ENCODE assay signal across 8 mouse cellular contexts in the genomic region with DNA sequence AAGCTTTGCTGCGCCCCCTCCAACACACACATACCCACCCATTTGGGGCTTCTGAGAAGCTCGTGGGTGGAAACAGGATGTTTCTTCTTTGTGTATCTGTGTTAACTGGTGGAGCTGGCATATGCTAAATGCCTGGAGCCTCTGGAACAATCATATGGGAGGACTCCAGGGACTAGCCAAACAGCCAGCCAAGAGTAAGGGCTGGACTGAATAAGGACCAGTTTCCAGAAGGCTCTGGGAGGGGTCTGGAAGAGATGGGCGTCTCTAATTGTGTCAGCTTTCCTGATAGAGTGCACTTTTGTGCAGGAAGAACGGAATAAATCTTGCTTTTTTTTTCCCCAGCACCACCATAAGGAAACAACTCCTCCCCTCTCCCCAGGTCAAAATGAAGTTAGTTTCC. TPM values are rescaled to one million over a fixed set of nuclear protein-coding genes. Genes with fewer than 3 reads are reported as not detected.
DNase-seq lines count a peak whose midpoint lies in the region; ATAC-seq and TF ChIP-seq lines count a peak whose summit lies in the region.

No protein-coding gene starts in this region.

- intact Hi-C loops in heart, postnatal 14 days (cut with DNase I), result loop anchor here (5.0 kb wide), 1 partner anchor 507 kb away; no protein-coding TSS in a partner anchor

- H3K79me2 ChIP-seq in macrophage (ENCODE audit: inconsistent target), result no peaks in the 10 kb centered on the region

- no peak overlapping the region for H3K27ac ChIP-seq in heart, embryonic 11.5 days (ENCODE audit: low read depth, low read length)
- 0 out of 2 replicates have a peak overlapping the region, but pooled peaks have one; percentile 36 for H3K27ac ChIP-seq in hindbrain, embryonic 11.5 days (ENCODE audit: low read depth, low read length)
- no peak overlapping the region for H3K27ac ChIP-seq in macrophage

- peaks cover 25% of the 10 kb centered on the region for H3K4me1 ChIP-seq in heart, embryonic 11.5 days (ENCODE audit: control insufficient read depth, insufficient read depth, low read length)
- peaks cover 72% of the 10 kb centered on the region for H3K4me1 ChIP-seq in E14TG2a.4 (replicated peaks; ENCODE audit: low read depth, low read length)
- H3K4me1 ChIP-seq in hindbrain, embryonic 11.5 days (replicated peaks; ENCODE audit: control insufficient read depth, insufficient read depth, low read length), result peaks cover 4% of the 10 kb centered on the region

- no peaks in the 10 kb centered on the region for H3K36me3 ChIP-seq in heart, embryonic 11.5 days (ENCODE audit: control insufficient read depth, insufficient read depth, low read length)
- H3K36me3 ChIP-seq in E14TG2a.4 (ENCODE audit: insufficient read depth, low read length) (peaks cover 4% of the 10 kb centered on the region; the same call in 1 of the 2 replicates), macrophage (ENCODE audit: inconsistent target) (no peaks in the 10 kb centered on the region)
- no peaks in the 10 kb centered on the region for H3K36me3 ChIP-seq in hindbrain, embryonic 11.5 days (ENCODE audit: control insufficient read depth, insufficient read depth, low read length)

- peak overlapping the region; percentile 36 for H3K4me3 ChIP-seq in heart, embryonic 11.5 days (ENCODE audit: low read depth, low read length)
- H3K4me3 ChIP-seq in E14TG2a.4 (replicated peaks; ENCODE audit: low read length) (peak overlapping the region; percentile 56), macrophage (ENCODE audit: inconsistent target) (peak overlapping the region; percentile 8; the same call in 1 of the 2 replicates)
- H3K4me3 ChIP-seq in hindbrain, embryonic 11.5 days (ENCODE audit: low read depth, low read length), result peak overlapping the region; percentile 12

- ATAC-seq in heart, embryonic 11.5 days (replicated peaks; ENCODE audit: insufficient number of reproducible peaks, low FRiP score, low TSS enrichment), result no peak
- peak; percentile 46 for ATAC-seq in hindbrain, embryonic 11.5 days (ENCODE audit: low FRiP score)

- H3K9ac ChIP-seq in heart, embryonic 11.5 days (ENCODE audit: low read depth, low read length), result peak overlapping the region; percentile 2; the same call in 1 of the 2 replicates
- H3K9ac ChIP-seq in hindbrain, embryonic 11.5 days (ENCODE audit: low read depth, low read length), result peak overlapping the region; percentile 7; the same call in 1 of the 2 replicates

- DNase-seq in heart, postnatal 14 days, result no peak
- DNase-seq in hindbrain, embryonic 11.5 days (ENCODE audit: low spot score), result no peak
- no peak for DNase-seq in cerebellum, postnatal 36 days
- DNase-seq in adrenal gland, postnatal 14 days, result no peak
- no peak for DNase-seq in right cerebral cortex, postnatal 4 days

- peak overlapping the region; percentile 63 for H3K4me2 ChIP-seq in heart, embryonic 11.5 days
- peak overlapping the region; percentile 34 for H3K4me2 ChIP-seq in hindbrain, embryonic 11.5 days (replicated peaks; ENCODE audit: low read depth, low read length)

- peaks cover 7% of the 10 kb centered on the region for H3K27me3 ChIP-seq in heart, embryonic 11.5 days (ENCODE audit: control insufficient read depth, insufficient read depth, low read length)
- H3K27me3 ChIP-seq in E14TG2a.4 (ENCODE audit: insufficient read depth, low read length), result peaks cover 14% of the 10 kb centered on the region
- no peaks in the 10 kb centered on the region for H3K27me3 ChIP-seq in hindbrain, embryonic 11.5 days (ENCODE audit: control insufficient read depth, insufficient read depth, low read length)

- no peaks in the 10 kb centered on the region for H3K9me3 ChIP-seq in heart, embryonic 11.5 days (replicated peaks; ENCODE audit: control insufficient read depth, low read length)
- H3K9me3 ChIP-seq in E14TG2a.4 (ENCODE audit: low read length), result peaks cover 10% of the 10 kb centered on the region
- no peaks in the 10 kb centered on the region for H3K9me3 ChIP-seq in hindbrain, embryonic 11.5 days (ENCODE audit: control insufficient read depth, low read length)

- no peak for TF ChIP-seq CTCF in E14TG2a.4 (conservative IDR thresholded peaks at IDR 0.05; ENCODE audit: low read length)

- WGBS in heart, embryonic 11.5 days (ENCODE audit: insufficient replicate concordance), result 32% methylated on average over 4 of the region's 4 CpGs
- 36% methylated on average over 4 of the region's 4 CpGs for WGBS in hindbrain, embryonic 11.5 days
- 52% methylated on average over 3 of the region's 4 CpGs for WGBS in macrophage (ENCODE audit: missing documents)

RNA-seq across cellular contexts. Expression of a gene that starts 8.2 kb away (rescaled TPM):
- polyA plus RNA-seq in heart, embryonic 11.5 days (2014; fragmentation: Nextera tagmentation; extraction: Ambion mirVana), result 4.2 and 5.3 TPM in 2 replicates
- 1 to 10 TPM; 1.3 TPM for total RNA-seq in heart, postnatal 14 days (2021)
- 8.9 and 10.8 TPM in 2 replicates for polyA plus RNA-seq in hindbrain, embryonic 11.5 days (2014; fragmentation: Nextera tagmentation; extraction: Ambion mirVana)
- total RNA-seq in macrophage (2018; cell fraction: chromatin; rRNA removed), result under 1 TPM in 2 of 26 experiments, not detected in 24; 0.12 to 0.25 TPM
- under 1 TPM in 12 of 26 experiments, not detected in 14; 0.03 to 0.14 (median 0.04) TPM for total RNA-seq in macrophage (2018; cell fraction: cytosol; rRNA removed)
- total RNA-seq in macrophage (2018; cell fraction: nucleus; rRNA removed), result under 1 TPM in 5 of 26 experiments, not detected in 21; 0.12 to 0.40 (median 0.20) TPM
- polyA plus RNA-seq in macrophage (2018), result 0.03 TPM in 1 of 3 replicates, not detected in the others
- 3.0 and 7.4 TPM in 2 replicates for total RNA-seq in adrenal gland, postnatal 14 days (2021)
